Mouse (Mus musculus): Measurements from ENCODE around the gene Lrrc34. TPM values are rescaled to one million over a fixed set of nuclear protein-coding genes. Genes with fewer than 3 reads are reported as not detected.

Gene Lrrc34
- total RNA-seq, 1 experiment from 2014 or later = not detected

DNA sequence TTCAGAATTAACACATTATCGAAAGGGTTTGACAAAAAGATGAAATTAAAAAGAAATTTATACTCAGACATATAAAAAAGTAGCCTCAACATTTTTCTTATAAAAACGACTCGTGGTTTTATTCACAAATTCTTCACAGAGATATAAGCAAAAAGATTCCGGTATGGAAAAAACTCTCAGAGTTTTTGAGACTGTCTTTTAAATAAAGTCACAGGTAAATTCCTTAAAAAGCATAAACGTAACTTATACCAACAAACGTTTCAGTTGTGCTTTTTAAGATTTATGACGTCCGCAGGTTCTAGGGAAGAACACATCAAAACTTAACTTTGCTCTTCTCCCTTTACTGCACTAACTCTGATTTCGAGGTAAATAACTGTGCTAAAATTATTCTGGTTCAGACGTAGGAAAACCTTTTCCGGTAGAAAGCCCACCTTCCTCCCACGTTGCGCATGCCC, 46.0 kb downstream of the Lrrc34 start:
- ATAC-seq (replicated peaks; ENCODE audit: insufficient number of reproducible peaks, low FRiP score, low TSS enrichment, poor library complexity, severe bottlenecking) = no peak

DNA sequence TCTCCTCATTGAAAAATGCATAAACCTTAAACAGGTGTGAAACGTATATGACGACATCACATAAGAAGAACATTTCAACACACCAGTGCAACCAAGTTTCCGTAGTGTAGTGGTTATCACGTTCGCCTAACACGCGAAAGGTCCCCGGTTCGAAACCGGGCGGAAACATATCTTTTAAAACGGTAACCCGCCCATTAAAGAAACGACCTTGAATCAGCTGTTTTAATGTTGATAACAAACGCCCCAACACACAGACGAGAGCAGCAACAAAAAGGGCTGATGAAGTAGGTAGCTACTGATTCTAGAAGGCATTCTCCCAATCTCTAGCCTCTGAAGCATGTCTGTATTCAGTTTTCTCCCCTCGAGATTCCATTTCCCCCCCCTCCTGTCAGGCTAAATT, 46.5 kb downstream of the Lrrc34 start:
- peak; percentile 15; the same call in 1 of the 2 replicates for ATAC-seq (replicated peaks; ENCODE audit: insufficient number of reproducible peaks, low FRiP score, low TSS enrichment, poor library complexity, severe bottlenecking)

DNA sequence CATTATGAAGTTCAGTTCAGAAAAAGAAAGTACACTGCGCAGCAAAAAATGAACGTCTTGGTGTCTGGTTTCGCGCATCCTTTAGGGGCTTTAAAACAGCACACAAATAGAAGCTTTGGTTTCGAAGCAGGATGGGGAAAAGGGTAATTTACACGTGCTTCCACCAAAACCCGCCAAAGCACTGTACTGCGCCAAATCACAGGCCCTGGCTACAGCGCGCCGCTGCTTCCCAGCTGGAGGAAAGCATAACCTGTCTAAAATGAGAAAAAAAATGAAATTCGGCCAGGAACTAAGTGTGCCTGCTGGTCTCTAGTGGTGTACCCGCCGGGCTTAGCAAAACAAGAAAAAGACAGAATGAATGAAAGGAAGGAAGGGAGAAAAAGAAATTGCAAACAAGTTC, 47.0 kb downstream of the Lrrc34 start:
- no peak for ATAC-seq (replicated peaks; ENCODE audit: insufficient number of reproducible peaks, low FRiP score, low TSS enrichment, poor library complexity, severe bottlenecking)

DNA sequence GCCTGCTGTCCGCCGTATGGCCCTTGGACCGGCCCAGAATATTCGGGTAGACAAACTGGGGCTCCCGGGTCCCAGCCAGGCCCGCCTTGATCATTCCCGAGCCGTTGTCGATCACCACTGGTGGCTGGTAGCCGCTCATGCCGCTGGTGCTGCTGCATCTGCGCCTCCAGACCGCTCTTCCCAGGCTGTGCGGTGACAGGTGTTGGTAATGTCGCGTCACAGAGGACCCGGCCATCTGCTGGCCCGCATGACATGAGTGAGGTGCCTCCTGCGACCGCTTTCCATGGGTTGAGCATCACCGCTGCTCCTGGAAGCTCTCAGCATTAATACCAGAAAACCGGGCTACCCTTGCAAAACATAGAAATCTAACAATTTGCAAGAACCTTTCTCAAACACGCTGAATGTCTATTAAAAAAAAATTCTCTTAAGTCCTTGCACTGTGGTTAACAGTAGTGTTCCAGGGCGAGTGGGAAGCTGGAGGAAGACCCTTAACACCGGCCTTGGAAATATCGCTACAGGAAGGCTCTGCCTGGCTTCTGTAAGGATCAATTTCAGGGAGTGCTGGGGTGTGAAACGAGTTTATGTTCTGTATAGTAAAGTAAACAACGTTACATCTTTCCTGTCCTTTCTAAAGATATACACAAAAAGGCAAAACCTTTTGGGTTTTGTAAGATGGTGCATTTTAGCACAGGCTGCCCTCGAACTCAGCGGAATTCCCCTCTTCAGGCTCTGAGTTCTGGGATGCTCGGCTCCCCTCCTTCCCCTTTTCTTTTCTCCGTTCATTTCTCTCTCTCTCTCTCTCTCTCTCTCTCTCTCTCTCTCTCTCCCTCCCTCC, 47.7 kb downstream of the Lrrc34 start, which contains the start of gene Actrt3:
Actrt3 (minus strand) TSS at position 229 of the 835 bp plus-strand sequence.
- no peak for ATAC-seq (replicated peaks; ENCODE audit: insufficient number of reproducible peaks, low FRiP score, low TSS enrichment, poor library complexity, severe bottlenecking)

DNA sequence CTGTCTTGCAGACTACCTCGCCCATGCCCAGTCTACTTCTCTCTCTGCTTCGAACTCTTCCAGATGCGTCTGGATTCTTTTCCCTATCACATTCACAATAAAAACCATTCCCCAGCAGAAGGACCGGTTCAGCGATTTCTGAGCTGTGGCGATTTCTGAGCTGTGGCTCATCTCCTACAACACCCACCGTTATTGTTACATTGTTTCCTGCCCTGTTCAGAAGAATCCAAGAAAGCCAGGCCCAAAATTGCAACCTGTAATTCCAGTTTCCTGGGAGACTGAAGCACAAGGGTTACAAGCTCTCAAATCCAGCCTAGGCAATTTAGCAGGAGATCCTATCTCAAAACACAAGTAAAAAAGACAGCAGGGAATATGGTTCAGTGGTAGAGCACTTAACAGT, 50.4 kb downstream of the Lrrc34 start:
- ATAC-seq (replicated peaks; ENCODE audit: insufficient number of reproducible peaks, low FRiP score, low TSS enrichment, poor library complexity, severe bottlenecking) = no peak

DNA sequence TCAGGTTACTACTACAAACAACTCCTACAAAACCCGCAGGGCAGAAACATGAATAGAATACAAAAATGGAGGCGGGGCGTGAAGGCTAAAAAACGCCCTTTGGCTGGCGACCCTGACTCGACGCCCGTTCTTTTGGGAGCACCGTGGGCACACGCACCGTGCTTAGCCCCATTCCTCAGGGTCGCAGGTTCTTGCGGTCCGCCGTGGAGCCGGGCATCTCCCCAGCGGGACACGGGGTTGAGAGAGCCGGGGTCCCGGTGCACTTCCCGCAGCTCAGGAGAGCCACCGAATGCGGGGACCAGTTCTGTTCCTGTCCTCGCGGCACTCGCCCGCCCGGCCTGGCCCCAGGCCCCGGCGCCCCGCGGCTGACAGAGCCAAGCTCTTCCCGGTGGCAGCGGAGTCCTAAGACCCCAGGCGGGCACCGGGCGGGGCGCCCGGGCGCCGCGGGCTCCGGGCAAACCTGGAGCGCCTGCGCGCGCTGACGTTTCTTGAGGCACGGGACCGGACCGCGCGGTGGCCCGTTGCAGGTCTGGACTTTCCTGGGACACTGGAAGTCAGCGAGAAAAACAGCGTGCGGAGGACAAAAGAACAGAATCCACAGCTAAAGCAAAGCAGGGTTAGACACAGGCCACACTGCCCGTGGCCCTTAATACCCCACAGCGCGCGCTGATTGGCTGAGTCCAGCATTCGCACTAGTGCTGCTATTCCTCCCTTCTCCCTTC, 52.4 kb downstream of the Lrrc34 start:
- no peak for ATAC-seq (replicated peaks; ENCODE audit: insufficient number of reproducible peaks, low FRiP score, low TSS enrichment, poor library complexity, severe bottlenecking)

DNA sequence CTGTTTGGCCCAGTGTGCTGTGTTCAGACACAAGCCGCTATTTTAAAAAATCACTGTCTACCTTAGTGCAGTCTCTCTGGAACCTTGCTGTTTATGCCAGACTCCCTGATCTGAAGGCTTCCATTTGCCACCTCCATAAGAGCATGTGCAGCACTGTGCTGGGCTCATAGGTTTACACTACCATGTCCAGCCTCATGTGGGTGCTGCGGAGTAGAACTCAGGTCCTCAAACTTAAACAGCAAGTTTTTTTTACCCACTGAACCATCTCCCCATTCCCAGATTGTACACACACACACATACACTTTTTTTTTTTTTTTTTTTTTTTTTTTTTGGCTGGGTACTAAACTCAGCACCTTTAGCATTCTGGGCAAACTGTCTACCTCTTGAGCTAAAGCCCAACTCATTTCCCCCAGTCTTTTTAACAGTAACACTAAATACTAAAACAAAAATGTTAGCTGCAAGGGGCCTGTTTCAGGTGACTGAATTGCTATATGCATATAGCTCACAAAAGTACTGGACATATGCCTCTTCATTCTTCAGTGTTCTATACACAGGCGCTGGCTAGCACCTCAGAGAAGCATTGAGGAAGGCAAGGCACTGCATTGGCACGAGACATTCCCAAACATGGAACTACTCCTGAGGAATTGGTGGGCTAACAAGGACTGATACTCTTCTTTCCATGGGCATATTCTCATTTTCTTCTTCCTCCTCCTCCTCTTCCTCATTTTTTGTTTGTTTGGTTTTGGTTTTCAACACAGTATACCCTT, 53.8 kb downstream of the Lrrc34 start:
- peak; percentile 54; the same call in 1 of the 2 replicates for ATAC-seq (replicated peaks; ENCODE audit: insufficient number of reproducible peaks, low FRiP score, low TSS enrichment, poor library complexity, severe bottlenecking)

DNA sequence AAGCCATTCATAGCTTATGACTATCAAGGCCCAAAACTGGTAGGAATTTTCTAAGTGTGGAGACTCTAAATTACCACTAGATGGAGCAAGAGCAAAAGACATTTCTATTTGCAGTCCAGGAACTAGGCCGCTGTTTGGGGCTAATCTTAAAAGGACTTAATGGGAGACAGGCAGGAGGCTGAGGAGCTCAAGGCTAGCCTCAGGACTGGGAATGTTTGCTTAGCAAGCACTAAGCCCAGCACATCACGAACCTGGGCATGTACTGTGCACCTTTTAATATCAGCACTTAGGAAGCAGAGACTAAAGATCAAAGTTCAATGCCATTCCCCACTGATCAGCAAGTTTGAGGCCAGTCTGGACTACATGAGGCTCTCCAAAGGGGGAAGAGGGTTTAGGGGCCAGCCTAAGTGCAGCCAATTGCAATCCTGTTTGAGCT, 55.2 kb downstream of the Lrrc34 start:
- ATAC-seq (replicated peaks; ENCODE audit: insufficient number of reproducible peaks, low FRiP score, low TSS enrichment, poor library complexity, severe bottlenecking) = peak; percentile 75

DNA sequence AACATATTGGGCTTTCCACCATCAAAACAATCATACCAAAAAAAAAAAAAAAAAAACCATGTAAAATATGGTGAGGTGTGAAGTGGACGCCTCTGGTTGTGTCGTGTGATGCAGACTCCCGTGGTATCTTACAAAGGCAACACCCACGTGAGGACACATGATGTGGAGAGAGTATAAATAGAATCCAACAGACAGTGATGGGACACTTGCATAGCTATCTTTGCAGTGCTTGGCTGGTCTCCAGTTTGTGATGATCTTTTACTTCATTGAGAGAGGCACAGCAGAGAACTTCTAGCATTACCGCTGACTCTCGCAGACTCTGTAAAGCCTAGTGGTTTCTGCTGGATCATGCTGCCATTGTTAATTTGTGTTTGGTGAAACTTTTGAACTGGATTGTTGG, 58.8 kb downstream of the Lrrc34 start:
- ATAC-seq (replicated peaks; ENCODE audit: insufficient number of reproducible peaks, low FRiP score, low TSS enrichment, poor library complexity, severe bottlenecking) = no peak

Other genes starting within 250 kb of the Lrrc34 start
- gene Mecom, start 99.9 kb downstream of the Lrrc34 start, total RNA-seq (2017) = not detected in 3 replicates
- 1.1 TPM in 1 of 3 replicates, not detected in the others for gene Actrt3, start 47.9 kb downstream of the Lrrc34 start, total RNA-seq (2017)
- gene Mynn, start 45.8 kb downstream of the Lrrc34 start, total RNA-seq (2017) = 32.7 to 46.4 TPM (median 44.5 TPM) in 3 replicates
- gene Lrriq4, start 3.4 kb downstream of the Lrrc34 start, total RNA-seq (2017) = not detected in 3 replicates
- gene Lrrc31, start 52.0 kb upstream of the Lrrc34 start, total RNA-seq (2017) = not detected in 3 replicates
- not detected in 3 replicates for gene Samd7, start 98.4 kb upstream of the Lrrc34 start, total RNA-seq (2017)
- 127 to 145 TPM (median 128 TPM) in 3 replicates for gene Sec62, start 145.0 kb upstream of the Lrrc34 start, total RNA-seq (2017)
- 6.4 to 17.2 TPM (median 9.5 TPM) in 3 replicates for gene Gpr160, start 208.1 kb upstream of the Lrrc34 start, total RNA-seq (2017)